Mouse (Mus musculus) CH12.LX (cell line): Measurements from ENCODE around the gene Lmna. TPM values are rescaled to one million over a fixed set of nuclear protein-coding genes. Genes with fewer than 3 reads are reported as not detected.

ENCODE experiments used
- DNase-seq: peaks from one replicate; pipeline ENCODE4 v3.0.0-alpha.2; 2013; ENCODE audit errors: extremely low read depth
- H3K27ac ChIP-seq: 2 replicates; pipeline ENCODE4 v1.5.1; 2012; ENCODE audit warnings: low read depth, mild to moderate bottlenecking, control low read depth, moderate library complexity; ENCODE audit not compliant: insufficient read depth
- H3K27me3 ChIP-seq: replicated peaks from 2 replicates; pipeline ENCODE3; 2012; ENCODE audit warnings: inconsistent platforms
- H3K36me3 ChIP-seq, 2 experiments: replicated peaks in 1 of 2; 2 replicates each; pipeline versions ENCODE3 to v1.6.1; 2012; ENCODE audit warnings: inconsistent platforms in 1 of 2, low read length in 1 of 2, mild to moderate bottlenecking in 1 of 2, mixed read lengths in 1 of 2, moderate library complexity in 1 of 2; ENCODE audit not compliant: control insufficient read depth in 1 of 2, insufficient read depth in 1 of 2
- H3K4me1 ChIP-seq, 2 experiments: 2 replicates each; pipeline ENCODE4 v1.6.1; 2012; ENCODE audit warnings: inconsistent platforms in 1 of 2, moderate library complexity in 1 of 2; ENCODE audit not compliant: insufficient read depth in 2 of 2, control insufficient read depth in 1 of 2
- H3K4me2 ChIP-seq: 2 replicates; pipeline ENCODE4 v1.6.1; 2012; ENCODE audit warnings: low read depth, mild to moderate bottlenecking, control low read depth; ENCODE audit not compliant: poor library complexity, insufficient read depth, severe bottlenecking
- H3K4me3 ChIP-seq, 3 experiments: fragments of 150-350 bp in 1 of 3; sonication (generic) in 1 of 3; replicated peaks in 1 of 3; 2 replicates each; pipeline versions ENCODE3 to v1.5.1; 2011 to 2012; ENCODE audit warnings: low read depth in 2 of 3, low read length in 2 of 3, mild to moderate bottlenecking in 2 of 3, moderate library complexity in 2 of 3, control low read depth in 1 of 3, improper control_type of control experiment in 1 of 3, inconsistent platforms in 1 of 3, mixed read lengths in 1 of 3; ENCODE audit not compliant: poor library complexity in 1 of 3
- H3K79me2 ChIP-seq: replicated peaks from 2 replicates; pipeline ENCODE4 v1.6.1; 2012; ENCODE audit warnings: mild to moderate bottlenecking, moderate library complexity; ENCODE audit not compliant: control insufficient read depth, poor library complexity, insufficient read depth, severe bottlenecking; ENCODE audit errors: extremely low read depth
- H3K9ac ChIP-seq: 2 replicates; pipeline ENCODE4 v1.6.1; 2012; ENCODE audit warnings: low read depth, mild to moderate bottlenecking, control low read depth, moderate library complexity; ENCODE audit not compliant: insufficient read depth
- H3K9me3 ChIP-seq: replicated peaks from 2 replicates; pipeline ENCODE3; 2012; ENCODE audit warnings: low read length, inconsistent platforms, mixed read lengths
- BHLHE40 ChIP-seq: IDR thresholded peaks from 2 replicates; pipeline ENCODE4 v1.6.1; 2011; ENCODE audit warnings: mild to moderate bottlenecking, low read depth, low read length, improper control_type of control experiment
- CTCF ChIP-seq, 2 experiments: IDR thresholded peaks in 1 of 2; conservative IDR thresholded peaks in 1 of 2; 2 replicates each; pipeline ENCODE4 v1.5.1; 2011 to 2012; ENCODE audit warnings: low read depth in 2 of 2, low read length in 2 of 2, improper control_type of control experiment in 1 of 2, inconsistent platforms in 1 of 2, mild to moderate bottlenecking in 1 of 2, moderate library complexity in 1 of 2
- ELF1 ChIP-seq: IDR thresholded peaks from 2 replicates; pipeline ENCODE4 v1.6.1; 2014; ENCODE audit warnings: low read depth, mild to moderate bottlenecking, inconsistent platforms, low read length, improper control_type of control experiment
- ETS1 ChIP-seq: conservative IDR thresholded peaks from 2 replicates; pipeline ENCODE4 v1.6.1; 2012; ENCODE audit warnings: low read depth, mild to moderate bottlenecking, inconsistent platforms, low read length, improper control_type of control experiment, moderate library complexity
- GABPA ChIP-seq: IDR thresholded peaks from 2 replicates; pipeline ENCODE4 v1.6.1; 2012; ENCODE audit warnings: low read depth, low read length, improper control_type of control experiment, inconsistent platforms; ENCODE audit not compliant: insufficient replicate concordance
- HCFC1 ChIP-seq: IDR thresholded peaks from 2 replicates; pipeline ENCODE4 v1.6.1; 2012; ENCODE audit warnings: low read depth, mild to moderate bottlenecking, inconsistent platforms, low read length, improper control_type of control experiment
- KAT2A ChIP-seq: IDR thresholded peaks from 2 replicates; pipeline ENCODE4 v1.6.1; 2012; ENCODE audit warnings: low read length, improper control_type of control experiment, inconsistent platforms; ENCODE audit not compliant: insufficient replicate concordance
- MAFK ChIP-seq: IDR thresholded peaks from 2 replicates; pipeline ENCODE4 v1.6.1; 2011; ENCODE audit warnings: low read length, improper control_type of control experiment; ENCODE audit not compliant: insufficient replicate concordance
- MAX ChIP-seq: IDR thresholded peaks from 2 replicates; pipeline ENCODE4 v1.6.1; 2011; ENCODE audit warnings: low read length, improper control_type of control experiment
- MEF2A ChIP-seq: IDR thresholded peaks from 2 replicates; pipeline ENCODE4 v1.6.1; 2014; ENCODE audit warnings: low read depth, mild to moderate bottlenecking, inconsistent platforms, low read length, improper control_type of control experiment, borderline replicate concordance
- NELFE ChIP-seq: IDR thresholded peaks from 2 replicates; pipeline ENCODE4 v1.6.1; 2011; ENCODE audit warnings: low read depth, low read length, improper control_type of control experiment
- NRF1 ChIP-seq: IDR thresholded peaks from 2 replicates; pipeline ENCODE4 v1.6.1; 2014; ENCODE audit warnings: low read depth, mild to moderate bottlenecking, inconsistent platforms, low read length, improper control_type of control experiment, moderate library complexity
- PAX5 ChIP-seq: IDR thresholded peaks from 2 replicates; pipeline ENCODE4 v1.6.1; 2012; ENCODE audit warnings: low read length, inconsistent platforms, mixed read lengths
- POLR2A ChIP-seq: IDR thresholded peaks from 2 replicates; pipeline ENCODE4 v1.6.1; 2011; ENCODE audit warnings: low read depth, mild to moderate bottlenecking, improper control_type of control experiment, low read length
- POLR2AphosphoS2 ChIP-seq: IDR thresholded peaks from 2 replicates; pipeline ENCODE4 v1.6.1; 2011; ENCODE audit warnings: low read depth, low read length, improper control_type of control experiment
- RAD21 ChIP-seq: IDR thresholded peaks from 2 replicates; pipeline ENCODE4 v1.6.1; 2011; ENCODE audit warnings: low read depth, mild to moderate bottlenecking, low read length, improper control_type of control experiment, moderate library complexity
- RCOR1 ChIP-seq: conservative IDR thresholded peaks from 2 replicates; pipeline ENCODE4 v1.6.1; 2012; ENCODE audit warnings: low read depth, mild to moderate bottlenecking, inconsistent platforms, low read length, improper control_type of control experiment
- SIN3A ChIP-seq: IDR thresholded peaks from 2 replicates; pipeline ENCODE4 v1.6.1; 2012; ENCODE audit warnings: low read length, improper control_type of control experiment, inconsistent platforms
- SMC3 ChIP-seq: IDR thresholded peaks from 2 replicates; pipeline ENCODE4 v1.6.1; 2011; ENCODE audit warnings: low read depth, low read length, improper control_type of control experiment
- TBP ChIP-seq: conservative IDR thresholded peaks from 2 replicates; pipeline ENCODE4 v1.6.1; 2011; ENCODE audit warnings: low read depth, low read length, improper control_type of control experiment
- TCF12 ChIP-seq: IDR thresholded peaks from 2 replicates; pipeline ENCODE4 v1.6.1; 2014; ENCODE audit warnings: low read depth, mild to moderate bottlenecking, inconsistent platforms, low read length, improper control_type of control experiment
- UBTF ChIP-seq: IDR thresholded peaks from 2 replicates; pipeline ENCODE4 v1.6.1; 2012; ENCODE audit warnings: low read depth, mild to moderate bottlenecking, inconsistent platforms, low read length, improper control_type of control experiment, moderate library complexity
- USF1 ChIP-seq: IDR thresholded peaks from 2 replicates; pipeline ENCODE4 v1.6.1; 2014; ENCODE audit warnings: low read depth, mild to moderate bottlenecking, inconsistent platforms, low read length, improper control_type of control experiment
- ZC3H11A ChIP-seq: IDR thresholded peaks from 2 replicates; pipeline ENCODE4 v1.6.1; 2012; ENCODE audit warnings: low read depth, mild to moderate bottlenecking, inconsistent platforms, low read length, improper control_type of control experiment
- ZKSCAN1 ChIP-seq: IDR thresholded peaks from 2 replicates; pipeline ENCODE4 v1.6.1; 2012; ENCODE audit warnings: low read depth, inconsistent platforms, low read length, improper control_type of control experiment, borderline replicate concordance
- ZNF384 ChIP-seq: IDR thresholded peaks from 2 replicates; pipeline ENCODE4 v1.6.1; 2012; ENCODE audit warnings: low read depth, low read length, improper control_type of control experiment, inconsistent platforms
- dilution Hi-C: fragments of 300-500 bp; cut with MboI; formaldehyde crosslinking; loops from 2 replicates; pipeline ENCODE4 v1.14.3; 2020; ENCODE audit warnings: low sequenced_read_pairs; ENCODE audit not compliant: extremely low pct_unique_long_range_greater_than_20kb, extremely low pct_ligation_motif_present
- in situ Hi-C: fragments of 300-500 bp; cut with MboI; formaldehyde crosslinking; loops from 3 replicates; pipeline ENCODE4 v1.14.3; 2019; ENCODE audit warnings: low sequenced_read_pairs, low pct_ligation_motif_present, low pct_unique_long_range_greater_than_20kb, mixed read lengths
- polyA plus RNA-seq: library from polyadenylated mRNA; unstranded; fragments of >175 nt; gene quantifications from 2 replicates; pipeline ENCODE4 v1.2.1, GENCODE M21; 2012; ENCODE audit warnings: low read depth; ENCODE audit not compliant: insufficient read length
- total RNA-seq, 2 experiments: library from RNA; depleted of rRNA; stranded (reverse); fragments of 300-350 nt in 1 of 2; fragments of >200 nt in 1 of 2; gene quantifications; 2 replicates each; pipeline ENCODE4 v1.2.3; 2012 to 2014

Lmna gene
- total and polyA plus RNA-seq, 3 experiments = 16.1 to 67.7 (median 17.2) TPM

DNA sequence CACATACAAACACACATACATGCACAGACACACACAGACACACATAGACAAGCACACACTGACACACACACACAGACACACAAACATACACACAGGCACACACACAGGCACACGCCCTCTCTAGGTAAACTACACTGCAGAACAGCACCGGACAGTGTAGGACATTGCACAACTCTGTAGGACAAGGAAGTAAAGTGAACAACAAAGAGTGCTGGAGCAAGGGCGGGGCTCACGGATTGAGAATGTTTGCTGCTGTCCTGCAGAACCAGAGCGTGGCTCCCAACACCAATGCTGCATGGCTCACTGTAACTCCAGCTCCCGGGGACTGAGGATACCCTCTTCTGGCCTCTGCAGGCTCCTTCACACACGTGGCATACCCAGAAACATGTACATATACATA, 66.9 kb downstream of the Lmna start:
- Histone ChIP-seq H3K79me2 (no peaks in the 10 kb centered on the region), H3K4me3 (no peak overlapping the region), H3K27me3 (no peaks in the 10 kb centered on the region), H3K4me1 (peaks cover 5 to 37% of the 10 kb centered on the region in 2 experiments), H3K27ac (no peak overlapping the region), H3K9ac (no peak overlapping the region), H3K4me2 (no peak overlapping the region), H3K36me3 (peaks cover 0 to 8% of the 10 kb centered on the region in 2 experiments), H3K9me3 (no peaks in the 10 kb centered on the region)
- in situ Hi-C loops (no loop called here), dilution Hi-C loops (no loop called here)
- DNase-seq = no peak
- no peak for TF ChIP-seq ZNF384

DNA sequence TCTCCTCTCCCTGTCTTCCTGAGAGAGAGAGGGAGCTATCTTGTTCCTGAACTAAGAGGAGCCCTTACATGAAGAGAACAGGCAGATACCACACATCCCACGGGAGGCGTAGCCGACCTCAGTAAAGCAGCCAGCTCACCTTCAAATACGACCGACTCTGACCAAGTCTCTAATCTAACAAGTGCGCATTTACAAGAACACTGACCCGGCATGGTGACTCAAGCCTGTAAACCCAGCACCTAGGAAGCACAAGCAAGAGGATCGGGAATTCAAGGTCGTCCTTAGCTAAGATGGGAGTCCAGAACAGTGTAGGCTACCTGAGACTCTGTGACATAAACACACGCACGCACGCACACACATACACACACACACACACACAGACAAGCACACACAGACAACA, 67.3 kb downstream of the Lmna start:
- dilution Hi-C loops = no loop called here
- no peak overlapping the region for H3K9ac ChIP-seq

DNA sequence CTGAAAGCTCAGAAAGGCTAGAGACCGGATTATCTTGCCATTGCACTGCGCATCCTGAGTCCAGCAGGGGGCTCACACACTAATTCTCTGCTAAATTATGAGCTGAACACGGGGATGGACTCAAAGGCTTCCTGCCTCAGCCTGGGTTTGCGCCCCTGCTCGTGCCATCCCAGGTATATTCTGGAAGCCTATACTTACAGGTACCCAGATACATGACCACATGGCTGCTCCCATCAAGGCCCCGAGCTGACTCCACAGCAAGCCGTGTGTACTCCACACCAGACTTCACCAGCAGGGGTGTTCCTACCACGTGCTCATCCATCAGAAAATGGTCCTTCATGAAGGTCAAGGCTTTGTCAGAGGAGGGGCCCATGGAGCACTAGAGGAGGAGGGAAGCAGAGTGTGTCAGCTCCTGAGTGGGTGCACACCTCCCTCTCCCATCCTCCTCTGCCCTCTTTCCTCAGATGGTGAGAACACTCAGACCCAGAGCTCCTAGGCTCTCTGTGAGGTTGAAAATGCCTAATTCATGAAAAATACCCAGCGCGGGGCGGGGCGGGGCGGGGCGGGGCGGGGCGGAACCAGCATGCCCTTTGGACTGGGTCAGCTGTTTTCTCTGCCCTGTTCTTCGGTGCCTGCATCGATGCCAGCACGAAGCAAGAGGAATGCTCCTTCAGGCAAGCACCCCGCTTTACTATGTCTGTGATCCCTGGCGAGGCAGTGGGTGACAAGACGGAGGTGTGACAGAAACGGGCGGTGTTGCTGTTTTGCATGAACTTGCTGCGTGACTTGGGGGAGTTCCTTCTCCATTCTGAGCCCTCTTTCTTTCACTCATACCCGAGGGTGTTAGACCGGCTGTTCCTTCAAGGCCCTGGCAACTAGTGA, 69.0 kb downstream of the Lmna start:
- H3K4me3 ChIP-seq = peak overlapping the region; percentile 50 to 56 (median 53)
- H3K9ac ChIP-seq = peak overlapping the region; percentile 39; the same call in 1 of the 2 replicates
- in situ Hi-C loops (no loop called here), dilution Hi-C loops (no loop called here)
- peaks cover 0 to 28% of the 10 kb centered on the region in 2 experiments for H3K36me3 ChIP-seq
- H3K27ac ChIP-seq = no peak overlapping the region
- H3K4me1 ChIP-seq = peaks cover 0 to 23% of the 10 kb centered on the region in 2 experiments; a peak in 2 of 4 replicates
- H3K79me2 ChIP-seq = no peaks in the 10 kb centered on the region
- peak; percentile 76 for DNase-seq
- H3K27me3 ChIP-seq = no peaks in the 10 kb centered on the region
- no peaks in the 10 kb centered on the region for H3K9me3 ChIP-seq
- peak overlapping the region; percentile 99 for H3K4me2 ChIP-seq
- no peak for TF ChIP-seq ZNF384
- TF ChIP-seq KAT2A = 0 out of 2 replicates have a peak, but pooled peaks have one; percentile 46
- TF ChIP-seq HCFC1 = 0 out of 2 replicates have a peak, but pooled peaks have one; percentile 35
- peak; percentile 51; the same call in 1 of the 2 replicates for TF ChIP-seq ELF1
- peak; percentile 55 for TF ChIP-seq RAD21
- 0 out of 2 replicates have a peak, but pooled peaks have one; percentile 6 for TF ChIP-seq TBP
- TF ChIP-seq TCF12 = 0 out of 2 replicates have a peak, but pooled peaks have one; percentile 21
- TF ChIP-seq MEF2A = no peak
- TF ChIP-seq MAX = peak; percentile 96
- TF ChIP-seq USF1 = peak; percentile 40
- TF ChIP-seq UBTF = no peak
- TF ChIP-seq BHLHE40 = peak; percentile 73
- TF ChIP-seq GABPA = no peak
- TF ChIP-seq SMC3 = peak; percentile 90
- TF ChIP-seq ETS1 = no peak; the same call in 1 of the 2 replicates
- peak; percentile 50 for TF ChIP-seq SIN3A
- TF ChIP-seq POLR2A = peak; percentile 78
- TF ChIP-seq ZC3H11A = peak; percentile 34; the same call in 1 of the 2 replicates
- peak; percentile 54 to 87 for TF ChIP-seq CTCF (conservative IDR thresholded peaks at IDR 0.05 in 1 of 2, IDR thresholded peaks at IDR 0.05 in 1 of 2; ENCODE audit: low read depth in 2 of 2, low read length in 2 of 2)
- TF ChIP-seq RCOR1 = peak; percentile 46
- TF ChIP-seq NELFE = no peak

More for the DNA sequence above, 67.3 kb downstream of the Lmna start:
- Histone ChIP-seq H3K4me3 (no peak overlapping the region), H3K27ac (no peak overlapping the region), H3K9me3 (no peaks in the 10 kb centered on the region), H3K4me1 (peaks cover 5 to 35% of the 10 kb centered on the region in 2 experiments), H3K4me2 (no peak overlapping the region), H3K79me2 (no peaks in the 10 kb centered on the region), H3K36me3 (peaks cover 0 to 12% of the 10 kb centered on the region in 2 experiments)
- DNase-seq = no peak
- in situ Hi-C loops = no loop called here
- TF ChIP-seq ZKSCAN1 (no peak), MAX (no peak), USF1 (no peak), MAFK (no peak), POLR2AphosphoS2 (no peak), PAX5 (no peak), NRF1 (no peak)
- TF ChIP-seq, all 38 proteins: peak for 0
- no peaks in the 10 kb centered on the region for H3K27me3 ChIP-seq
